Comparison of ENCODE assay signal across 7 mouse cellular contexts in genomic region chr17:34203444-34203843, GRCm38 (mm10). TPM values are rescaled to one million over a fixed set of nuclear protein-coding genes. Genes with fewer than 3 reads are reported as not detected.
DNase-seq lines count a peak whose midpoint lies in the region.

Gene Tap2 (plus strand): TSS chr17:34203527.

- peaks cover 91% of the 10 kb centered on the region for H3K27me3 ChIP-seq in embryonic facial prominence, embryonic 10.5 days (replicated peaks; ENCODE audit: low read depth, poor library complexity, severe bottlenecking)

- peak; percentile 34 for DNase-seq in 3T3-L1 (ENCODE audit: low read depth, low spot score)
- DNase-seq in 416B (ENCODE audit: low read depth): peak; percentile 70
- DNase-seq in embryonic facial prominence, embryonic 10.5 days (ENCODE audit: low spot score): no peak
- DNase-seq in heart, postnatal 36 days: no peak
- no peak for DNase-seq in cerebellum, postnatal 10 days
- DNase-seq in frontal cortex, postnatal 10 days (ENCODE audit: low spot score in 2 of 2): no peak

- intact Hi-C loops in heart, postnatal 36 days (cut with DNase I): no loop called here

- H3K27ac ChIP-seq in embryonic facial prominence, embryonic 10.5 days (replicated peaks): no peak within 1 kb of the TSS; the same call in 1 of the 2 replicates
- peak within 1 kb of the TSS; percentile 73 for H3K27ac ChIP-seq in macrophage

- peaks cover 37% of the 10 kb centered on the region for H3K79me2 ChIP-seq in macrophage (ENCODE audit: inconsistent target)

- no peaks in the 10 kb centered on the region for H3K9me3 ChIP-seq in embryonic facial prominence, embryonic 10.5 days

- peak within 1 kb of the TSS; percentile 75 for H3K4me3 ChIP-seq in embryonic facial prominence, embryonic 10.5 days
- H3K4me3 ChIP-seq in macrophage (ENCODE audit: inconsistent target): peak within 1 kb of the TSS; percentile 80

- H3K36me3 ChIP-seq in embryonic facial prominence, embryonic 10.5 days (replicated peaks): no peaks in the 10 kb centered on the region
- peaks cover 20% of the 10 kb centered on the region; the same call in 1 of the 2 replicates for H3K36me3 ChIP-seq in macrophage (ENCODE audit: inconsistent target)

- peaks cover 10% of the 10 kb centered on the region for H3K4me1 ChIP-seq in embryonic facial prominence, embryonic 10.5 days

- 57% methylated on average over 5 of the region's 5 CpGs for WGBS in embryonic facial prominence, embryonic 10.5 days
- 61% methylated on average over 5 of the region's 5 CpGs for WGBS in macrophage (ENCODE audit: missing documents)

RNA-seq across cellular contexts. Expression of gene Tap2, which starts in this region (rescaled TPM):
- 0.56 and 1.1 TPM in 2 replicates for polyA plus RNA-seq in embryonic facial prominence, embryonic 10.5 days (2016; fragmentation: Nextera tagmentation; extraction: Ambion mirVana)
- 10 to 100 TPM; 23.6 to 24.6 TPM for total RNA-seq in heart, postnatal 36 days (2021)
- total RNA-seq in macrophage (2018; cell fraction: chromatin; rRNA removed): 100 to 1,000 TPM in 5 of 26 experiments, 10 to 100 TPM in 21; 11.9 to 205 (median 50.9) TPM
- 100 to 1,000 TPM in 11 of 26 experiments, 10 to 100 TPM in 15; 27.8 to 170 (median 64.7) TPM for total RNA-seq in macrophage (2018; cell fraction: cytosol; rRNA removed)
- total RNA-seq in macrophage (2018; cell fraction: nucleus; rRNA removed): 100 to 1,000 TPM in 15 of 26 experiments, 10 to 100 TPM in 11; 56.8 to 387 (median 149) TPM
- polyA plus RNA-seq in macrophage (2018): 26.1 to 58.7 TPM (median 37.6 TPM) in 3 replicates

Comparison
In these comparisons a context has a peak if more than half of its experiments do, and no peak if none do; other contexts are left out.
1. RNA of gene Tap2 (polyA plus RNA-seq): 26.1 to 58.7 TPM in macrophage; 0.56 to 1.1 TPM in embryonic facial prominence, embryonic 10.5 days; every median in the first group is over 10 times any median in the second.
2. DNase-seq: peak in 3T3-L1 (single experiment) and 416B (single experiment); none in embryonic facial prominence, embryonic 10.5 days (single experiment), heart, postnatal 36 days (0 of 2), cerebellum, postnatal 10 days (0 of 2) and frontal cortex, postnatal 10 days (0 of 2).